Mouse (Mus musculus) mesoderm, embryonic 11.5 days (tissue): ENCODE results near the gene Slc12a8.

Experiments used
- DNase-seq: peaks from one replicate; pipeline ENCODE4 v3.0.0-alpha.2; 2012; ENCODE audit warnings: low read depth, low spot score

The Slc12a8 gene

GRCm38 (mm10) chr16:33611291-33611690 lies 94.2 kb downstream of the Slc12a8 start:
- DNase-seq = no peak

DNA sequence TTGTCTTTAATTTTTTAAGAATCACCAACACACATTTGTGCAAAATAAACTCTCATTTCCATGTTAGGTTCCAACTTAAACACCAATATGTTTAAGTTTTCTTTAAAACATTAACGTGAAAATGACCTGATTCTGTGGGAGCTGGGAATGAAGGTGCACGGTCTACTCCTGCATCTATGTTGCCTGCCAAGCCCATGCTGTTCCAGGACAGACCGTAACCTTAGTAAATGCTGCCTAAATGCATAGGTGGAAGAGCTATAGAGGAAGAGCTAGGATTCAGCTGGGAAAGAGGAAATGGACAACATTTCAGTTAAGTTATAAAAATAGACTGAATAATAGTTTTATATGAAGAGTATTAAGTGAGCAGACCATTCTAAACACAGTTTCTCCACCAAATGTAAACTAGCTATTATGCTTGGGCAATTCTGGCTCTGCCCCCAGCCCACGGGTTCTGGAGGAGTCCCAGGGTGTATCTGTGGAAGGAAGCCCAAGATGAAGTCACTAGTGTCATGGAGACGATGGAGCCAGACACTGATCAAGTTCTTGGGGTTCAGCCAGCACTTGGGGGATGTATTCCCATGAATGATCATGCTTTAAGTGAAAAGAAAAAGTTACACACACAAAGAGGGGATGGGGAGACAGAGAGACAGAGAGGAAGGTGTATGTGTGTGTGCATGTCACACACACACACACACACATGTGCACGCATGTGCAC lies 95.1 kb downstream of the Slc12a8 start:
- DNase-seq = no peak

DNA sequence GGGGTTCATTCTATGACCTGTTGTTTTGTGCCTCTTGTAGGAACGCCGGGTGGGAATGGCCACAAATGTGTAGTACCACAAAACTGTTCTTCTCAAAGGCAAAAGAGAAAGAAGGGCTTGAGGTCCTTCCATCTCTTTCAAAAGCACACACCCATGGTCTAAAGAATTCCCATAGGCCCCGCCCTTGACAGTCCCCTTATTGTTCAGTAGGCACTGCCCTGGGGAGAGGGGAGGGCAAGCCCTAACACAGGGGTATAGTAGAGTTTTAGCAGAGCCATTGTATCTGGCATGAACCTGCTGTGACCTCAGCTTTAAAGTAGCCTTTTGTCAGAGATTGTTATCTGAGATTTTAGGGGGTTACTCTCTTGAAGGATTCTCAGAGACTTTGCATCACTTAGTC lies 98.9 kb downstream of the Slc12a8 start:
- DNase-seq = no peak

DNA sequence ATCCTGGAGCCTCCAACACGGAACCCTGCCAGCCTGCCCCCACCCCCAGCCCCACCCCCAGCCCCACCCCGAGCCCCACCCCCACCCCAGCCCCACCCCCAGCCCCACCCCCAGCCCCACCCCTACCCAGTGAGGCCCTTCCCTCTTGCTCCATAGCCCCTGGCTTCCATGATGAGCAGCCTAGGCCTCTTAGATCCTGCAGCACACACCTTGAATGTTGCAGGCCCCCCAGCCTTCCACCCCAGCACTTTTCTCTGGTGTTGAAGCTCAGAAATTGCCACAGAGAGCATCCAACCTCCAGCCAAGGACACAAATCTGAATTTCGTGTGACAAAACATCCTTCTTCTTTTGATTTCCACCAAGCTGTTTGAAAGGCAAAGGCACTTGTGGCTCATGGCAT lies 104.7 kb downstream of the Slc12a8 start:
- no peak for DNase-seq

DNA sequence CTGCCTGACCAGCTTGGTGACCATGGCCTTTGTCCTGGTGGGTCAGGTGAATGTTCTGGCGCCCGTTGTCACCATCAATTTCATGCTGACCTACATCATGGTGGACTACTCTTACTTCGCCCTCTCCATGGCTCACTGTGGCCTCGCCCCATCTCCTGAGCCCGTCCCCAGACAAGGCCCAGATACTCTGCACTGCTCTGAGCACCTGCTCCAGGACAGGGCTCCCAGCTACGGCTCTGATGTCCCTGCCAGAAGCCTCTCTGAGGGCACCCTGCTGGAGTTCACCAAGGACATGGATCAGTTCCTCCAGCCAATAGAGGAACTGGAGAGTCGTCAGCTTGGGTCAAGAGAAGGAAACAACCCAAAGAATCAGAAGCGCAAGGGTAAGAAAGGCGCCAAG lies 107.5 kb downstream of the Slc12a8 start:
- no peak for DNase-seq

GRCm38 (mm10) chr16:33629539-33629938 lies 112.4 kb downstream of the Slc12a8 start:
- DNase-seq = no peak

DNA sequence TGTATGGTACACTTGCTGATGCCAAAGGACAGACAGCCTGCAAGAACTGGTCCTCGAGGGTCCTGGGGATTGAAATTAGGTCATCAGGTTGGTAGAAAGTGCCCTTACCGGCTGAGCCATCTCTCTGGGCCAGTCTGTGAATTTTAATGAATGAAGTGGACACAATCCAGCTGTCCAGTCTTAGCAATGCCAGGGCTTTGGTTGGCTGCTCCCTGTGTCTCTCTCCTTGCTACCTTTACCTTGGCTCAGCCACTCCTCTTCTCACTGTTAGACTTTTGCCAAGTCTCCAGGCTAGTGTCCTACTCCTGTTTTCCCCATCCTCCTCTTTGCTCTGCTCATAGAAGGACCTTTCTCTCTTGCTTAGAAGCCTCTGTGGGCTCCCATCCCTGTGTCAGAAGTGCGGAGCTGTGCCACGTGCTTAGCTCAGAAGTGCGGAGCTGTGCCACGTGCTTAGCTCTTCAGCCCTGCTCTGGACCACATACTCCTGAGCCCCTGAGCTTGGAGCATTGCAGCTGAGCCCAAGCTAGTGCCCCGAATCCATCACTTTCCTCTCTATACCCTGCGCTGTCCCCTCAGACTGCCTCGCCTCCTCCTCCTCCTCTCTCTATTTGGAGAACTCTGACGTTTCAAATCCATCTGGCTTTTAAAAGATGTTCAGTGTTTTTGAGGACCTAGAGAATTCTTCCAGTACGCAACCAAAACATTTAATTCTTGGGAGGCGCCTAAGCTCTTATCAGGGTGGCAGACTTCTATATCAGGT lies 118.9 kb downstream of the Slc12a8 start:
- DNase-seq = no peak

- DNase-seq = no peak
Measured at GRCm38 (mm10) chr16:33641779-33642178, 124.7 kb downstream of the Slc12a8 start.

- DNase-seq = no peak
Measured at GRCm38 (mm10) chr16:33653116-33653515, 136.0 kb downstream of the Slc12a8 start.

DNA sequence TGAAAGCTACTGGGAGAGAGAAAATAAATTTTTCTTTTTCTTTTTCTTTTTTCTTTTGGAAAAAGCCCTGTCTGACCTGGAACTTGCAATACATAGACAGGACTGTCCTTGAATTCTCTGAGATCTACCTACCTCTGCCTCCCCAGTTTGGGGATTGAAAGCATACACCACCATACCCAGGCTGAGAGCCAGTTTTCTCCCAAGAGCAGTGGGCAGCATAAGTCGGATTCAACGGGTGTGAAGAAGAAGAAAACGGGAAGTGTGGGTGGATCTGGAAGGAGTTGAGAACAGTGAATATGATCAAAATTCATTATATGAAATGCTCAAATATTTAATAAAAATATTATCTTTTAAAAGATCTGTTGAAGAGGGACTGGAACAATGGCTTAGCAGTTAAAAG lies 138.3 kb downstream of the Slc12a8 start:
- DNase-seq = no peak

GRCm38 (mm10) chr16:33657191-33657590 lies 140.1 kb downstream of the Slc12a8 start:
- DNase-seq = no peak

DNA sequence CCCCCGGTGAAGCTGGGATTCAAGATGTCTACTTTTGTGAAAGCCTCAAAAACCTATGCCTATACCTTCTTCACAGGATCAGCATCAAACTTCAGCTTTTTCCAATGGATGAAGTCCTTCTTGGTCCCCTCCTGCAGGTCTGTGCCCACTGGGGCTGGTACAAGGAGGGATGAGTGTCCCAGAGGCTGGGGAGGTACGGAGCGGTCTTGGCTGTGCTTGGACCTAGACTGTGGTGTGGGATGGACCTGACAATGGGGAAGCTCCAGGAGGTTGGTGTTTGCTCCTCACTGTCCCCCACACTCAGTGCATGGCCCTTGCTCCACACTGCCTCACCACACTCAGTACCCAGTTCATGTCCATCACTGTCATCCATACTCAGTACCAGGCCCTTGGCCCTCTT lies 141.0 kb downstream of the Slc12a8 start:
- no peak for DNase-seq

DNA sequence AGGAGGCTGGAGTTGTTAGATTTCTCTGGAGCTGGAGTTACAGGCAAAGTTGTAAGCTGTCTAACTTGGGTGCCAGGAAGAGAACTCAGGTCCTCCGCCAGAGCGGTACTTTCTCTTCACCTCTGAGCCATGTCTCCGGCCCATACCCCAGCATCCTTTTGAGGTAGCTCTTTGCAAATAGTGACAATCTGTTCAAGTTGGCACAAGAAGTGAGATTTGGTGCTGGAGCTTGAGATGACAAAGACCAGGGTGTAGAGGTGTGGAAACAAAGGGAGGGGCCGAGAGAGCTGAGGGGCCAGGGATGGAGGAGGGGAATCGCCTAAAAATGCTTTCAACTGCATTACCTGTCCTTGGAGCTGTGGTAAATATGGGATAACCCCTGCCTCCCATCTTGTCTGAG lies 142.4 kb downstream of the Slc12a8 start:
- no peak for DNase-seq

DNA sequence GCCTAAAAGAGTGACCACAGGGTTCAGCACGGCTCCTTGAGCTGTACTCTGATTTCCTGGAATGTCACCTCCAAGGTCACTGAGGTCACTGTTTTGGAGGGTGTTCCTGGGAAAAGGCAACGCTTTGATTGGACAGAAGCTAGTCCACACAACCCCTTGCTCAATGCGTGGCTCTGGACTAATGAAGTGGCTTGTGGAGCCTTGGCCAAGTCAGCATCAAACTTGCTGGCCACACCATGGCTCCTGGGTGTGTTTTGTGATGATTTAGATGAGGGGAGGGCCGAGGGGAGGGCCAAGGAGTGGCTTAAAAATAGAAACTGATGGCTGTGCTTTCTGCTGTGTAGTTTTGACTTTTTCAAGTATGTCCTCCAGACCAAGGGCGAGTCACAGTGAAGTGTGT lies 143.0 kb downstream of the Slc12a8 start:
- DNase-seq = peak; percentile 7

- no peak for DNase-seq
Measured at GRCm38 (mm10) chr16:33662841-33663240, 145.7 kb downstream of the Slc12a8 start.

DNA sequence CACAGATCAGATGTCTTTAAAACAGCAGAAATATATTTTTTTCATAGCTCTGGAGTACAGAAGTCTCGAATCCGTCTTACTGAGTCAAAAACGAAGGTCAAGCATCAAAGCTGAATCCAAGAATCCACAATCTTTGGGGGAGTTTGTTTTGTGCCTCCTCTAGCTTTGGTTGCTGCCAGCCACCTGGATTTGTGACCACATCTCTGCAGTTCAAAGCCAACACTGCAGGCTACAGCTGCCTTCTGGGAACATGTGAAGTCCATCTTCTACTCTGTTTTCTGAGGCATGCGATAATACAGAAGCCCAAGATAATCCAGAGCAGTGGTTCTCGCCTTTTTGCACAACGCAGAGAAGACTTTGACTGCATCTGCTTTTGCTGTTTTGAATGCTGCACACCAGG lies 149.1 kb downstream of the Slc12a8 start:
- no peak for DNase-seq

GRCm38 (mm10) chr16:33666985-33667538 lies 149.9 kb downstream of the Slc12a8 start:
- DNase-seq = no peak

DNA sequence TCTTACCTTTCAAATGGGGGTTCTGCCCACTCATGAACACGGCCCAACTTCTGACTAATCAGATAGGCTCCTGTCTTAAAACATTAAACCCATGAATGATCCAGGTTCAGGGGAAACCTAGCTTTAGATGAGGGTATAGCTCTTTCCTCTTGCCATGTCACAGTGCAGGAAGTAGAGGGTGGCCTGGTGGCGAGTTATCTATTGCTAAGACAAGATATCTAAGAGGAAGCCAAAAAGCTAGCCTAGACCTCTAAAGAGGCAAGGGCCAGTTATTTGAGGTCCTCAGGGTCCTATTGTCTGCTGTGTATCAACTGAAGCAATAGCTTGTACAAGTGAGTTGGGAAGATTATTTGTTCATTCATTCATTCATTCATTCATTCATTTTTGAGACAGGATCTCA lies 151.3 kb downstream of the Slc12a8 start:
- no peak for DNase-seq

DNA sequence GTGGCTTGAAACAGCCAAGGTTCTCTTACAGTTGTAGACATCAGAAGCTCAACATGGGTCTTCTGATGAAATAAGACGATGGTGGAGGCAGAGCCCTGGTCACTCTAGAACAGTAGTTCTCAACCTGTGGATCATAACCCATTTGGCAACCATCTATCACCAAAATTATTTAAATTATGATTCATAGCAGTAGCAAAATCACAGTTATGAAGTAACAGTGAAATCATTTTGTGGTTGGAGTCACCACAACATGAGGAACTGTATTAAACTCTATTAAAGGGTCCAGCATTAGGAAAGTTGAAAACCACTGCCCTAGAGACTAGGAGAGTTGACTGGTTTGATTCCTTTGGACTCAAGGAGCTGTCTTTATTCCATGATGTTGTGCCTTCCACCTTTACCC lies 151.9 kb downstream of the Slc12a8 start:
- DNase-seq = no peak

GRCm38 (mm10) chr16:33670340-33670739 lies 153.2 kb downstream of the Slc12a8 start:
- no peak for DNase-seq

GRCm38 (mm10) chr16:33670933-33671332 lies 153.8 kb downstream of the Slc12a8 start:
- DNase-seq = no peak

DNA sequence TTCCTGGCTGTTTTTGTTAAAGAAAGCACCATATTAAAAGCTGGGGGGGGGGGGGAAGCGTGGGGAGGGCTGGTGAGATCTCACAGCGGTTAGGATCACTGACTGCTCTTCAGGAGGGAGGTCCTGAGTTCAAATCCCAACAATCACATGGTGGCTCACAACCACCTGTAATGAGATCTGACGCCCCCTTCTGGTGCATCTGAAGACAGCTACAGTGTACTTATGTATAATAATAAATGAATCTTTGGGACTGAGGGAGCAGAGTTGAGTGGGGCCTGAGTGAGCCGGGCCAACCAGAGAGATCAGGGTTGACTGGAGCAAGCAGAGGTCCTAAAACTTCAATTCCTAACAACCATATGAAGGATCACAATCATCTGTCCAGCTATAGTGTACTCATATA lies 155.1 kb downstream of the Slc12a8 start:
- DNase-seq = no peak

- DNase-seq = no peak
Measured at GRCm38 (mm10) chr16:33672643-33673042, 155.5 kb downstream of the Slc12a8 start.
